Mouse (Mus musculus): ENCODE measurements at regions not wholly inside any gene's neighbourhood (a gene's known extent, or its start where the extent isn't known, plus 50 kb on each side); places are given as distances from the start of the nearest gene placed in this dataset.

DNA sequence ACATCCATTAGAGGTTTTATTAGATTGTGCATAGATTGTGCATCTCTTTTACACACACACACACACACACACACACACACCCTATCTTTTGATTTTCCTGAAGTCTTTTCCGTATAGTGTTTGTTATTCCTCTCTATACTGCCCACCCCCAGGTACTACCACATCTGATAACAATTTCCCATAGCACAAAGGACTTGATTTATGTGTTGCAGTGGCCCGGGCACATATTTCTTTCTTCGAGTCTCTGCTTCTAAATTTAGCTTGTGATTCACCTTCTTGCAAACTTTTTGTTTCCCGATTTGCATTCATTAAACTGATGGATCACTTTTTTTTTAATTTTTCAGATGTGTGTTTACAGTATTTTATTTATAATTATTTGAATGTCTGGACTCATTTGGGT lies 254.8 kb downstream of the Pcdh18 start:
- Histone ChIP-seq H3K4me1 (no peaks in the 10 kb centered on the region), H3K4me2 (no peak overlapping the region), H3K36me3 (no peaks in the 10 kb centered on the region), H3K27ac (replicated peaks) (no peak overlapping the region), H3K9ac (no peak overlapping the region), H3K27me3 (replicated peaks) (no peaks in the 10 kb centered on the region), H3K9me3 (no peaks in the 10 kb centered on the region), H3K4me3 (no peak overlapping the region)
- no peak for ATAC-seq (ENCODE audit: extremely low read depth, insufficient number of reproducible peaks, low FRiP score, low TSS enrichment)
- WGBS, result 60% methylated on average over 4 of the region's 4 CpGs

DNA sequence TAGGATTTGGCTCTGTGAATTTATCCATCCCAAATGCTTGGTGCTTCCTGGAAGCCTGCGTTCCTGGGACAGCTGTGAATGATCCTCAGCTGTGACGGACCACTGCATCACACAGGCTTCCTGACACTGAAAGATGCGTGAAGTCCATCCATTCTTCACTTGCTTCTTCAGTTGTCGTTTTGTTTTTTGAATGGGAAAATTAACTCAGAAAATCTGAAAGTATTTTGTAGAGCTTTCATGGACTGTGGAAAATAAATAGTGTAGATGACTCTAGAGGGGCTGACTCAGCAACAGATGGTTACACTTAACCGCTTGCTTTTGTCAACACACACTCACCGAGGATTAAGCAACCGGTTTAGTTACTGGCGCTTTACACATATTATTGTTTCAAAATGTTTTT lies 272.0 kb downstream of the Pcdh18 start:
- no peak overlapping the region for H3K4me3 ChIP-seq
- no peaks in the 10 kb centered on the region for H3K36me3 ChIP-seq
- no peak for ATAC-seq (ENCODE audit: extremely low read depth, insufficient number of reproducible peaks, low FRiP score, low TSS enrichment)
- H3K4me1 ChIP-seq, result no peaks in the 10 kb centered on the region
- no peaks in the 10 kb centered on the region for H3K9me3 ChIP-seq
- no peaks in the 10 kb centered on the region for H3K27me3 ChIP-seq (replicated peaks)
- WGBS, result 68% methylated on average over 8 of the region's 8 CpGs
- H3K4me2 ChIP-seq, result no peak overlapping the region
- no peak overlapping the region for H3K27ac ChIP-seq (replicated peaks)
- no peak overlapping the region for H3K9ac ChIP-seq

Measured in heart, embryonic 13.5 days (tissue).